Mouse (Mus musculus): ENCODE results near the gene Ptprt.

Gene Ptprt

DNA sequence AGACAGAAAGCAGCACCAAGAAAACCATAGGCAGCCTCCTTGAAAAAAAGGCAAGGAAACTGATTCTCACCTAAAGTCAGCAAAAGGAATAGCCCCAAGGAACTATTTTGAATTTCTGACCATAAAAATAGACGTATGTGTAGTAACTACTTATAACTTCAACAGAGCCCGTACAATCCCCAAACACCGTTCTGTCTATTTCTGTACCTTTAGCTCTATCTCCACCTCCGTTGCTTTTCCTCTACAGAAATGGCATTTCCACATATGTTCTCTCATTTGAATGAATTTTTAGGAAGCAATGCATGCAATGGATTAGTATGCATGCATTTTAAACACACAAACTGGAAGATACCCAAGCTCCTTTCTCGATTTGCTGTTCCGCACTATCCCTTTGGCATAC lies 715.5 kb downstream of the Ptprt start:
- DNase-seq (ENCODE audit: low read depth, low spot score): no peak

DNA sequence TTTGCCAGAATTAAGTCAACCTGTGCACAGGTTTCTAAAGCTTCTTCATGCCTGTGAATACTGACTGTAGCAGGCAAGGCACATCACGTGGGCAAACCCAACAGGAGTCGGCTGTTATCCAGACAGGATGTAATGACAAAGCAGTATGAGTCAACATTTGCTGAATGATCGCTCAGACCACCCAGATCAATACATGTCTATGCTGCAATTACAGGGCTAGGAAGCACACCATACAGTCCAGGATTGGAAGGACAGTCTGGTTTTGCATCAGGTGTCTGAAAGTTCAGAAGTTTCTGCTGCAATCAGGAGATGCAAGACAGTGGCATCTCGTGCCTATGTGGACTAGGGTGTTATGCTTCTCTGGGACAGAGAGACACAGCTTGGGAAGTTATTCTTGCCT lies 716.3 kb downstream of the Ptprt start:
- no peak for DNase-seq (ENCODE audit: low read depth, low spot score)

- no peak for DNase-seq (ENCODE audit: low read depth, low spot score)
These were observed 719.0 kb downstream of the Ptprt start for GRCm38 (mm10) chr2:161941991-161942390.

- no peak for DNase-seq (ENCODE audit: low read depth, low spot score)
These were observed 753.7 kb downstream of the Ptprt start for GRCm38 (mm10) chr2:161907214-161907613.

GRCm38 (mm10) chr2:161902196-161902595 lies 758.8 kb downstream of the Ptprt start:
- DNase-seq (ENCODE audit: low read depth, low spot score): no peak

- DNase-seq (ENCODE audit: low read depth, low spot score): no peak
These were observed 776.5 kb downstream of the Ptprt start for GRCm38 (mm10) chr2:161884446-161884845.

GRCm38 (mm10) chr2:161882580-161882979 lies 778.4 kb downstream of the Ptprt start:
- DNase-seq (ENCODE audit: low read depth, low spot score): no peak

GRCm38 (mm10) chr2:161880941-161881340 lies 780.0 kb downstream of the Ptprt start:
- DNase-seq (ENCODE audit: low read depth, low spot score): no peak

DNA sequence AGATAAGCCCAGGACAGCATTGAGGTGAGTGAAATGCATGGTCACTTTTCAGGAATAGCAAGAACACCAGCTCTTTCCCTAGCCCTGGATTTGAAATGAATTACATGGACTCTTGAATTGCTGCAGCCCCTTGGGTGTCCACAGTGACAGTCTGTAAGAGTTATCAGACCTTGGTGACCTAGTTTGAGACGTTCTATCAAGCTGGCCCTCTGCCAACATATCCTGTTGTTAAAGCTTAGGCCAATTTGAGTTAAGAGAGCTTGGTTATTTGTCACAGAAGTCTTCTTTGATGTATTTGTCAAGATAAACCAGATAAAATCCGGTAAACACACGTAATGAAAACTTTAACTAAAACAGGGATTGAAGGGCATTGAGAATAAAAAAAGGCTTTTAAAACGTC lies 795.7 kb downstream of the Ptprt start:
- no peak for DNase-seq (ENCODE audit: low read depth, low spot score)

- no peak for DNase-seq (ENCODE audit: low read depth, low spot score)
These were observed 802.1 kb downstream of the Ptprt start for GRCm38 (mm10) chr2:161858813-161859212.

- no peak for DNase-seq (ENCODE audit: low read depth, low spot score)
These were observed 802.6 kb downstream of the Ptprt start for GRCm38 (mm10) chr2:161858361-161858760.

- DNase-seq (ENCODE audit: low read depth, low spot score): no peak
These were observed 825.9 kb downstream of the Ptprt start for GRCm38 (mm10) chr2:161835001-161835400.

DNA sequence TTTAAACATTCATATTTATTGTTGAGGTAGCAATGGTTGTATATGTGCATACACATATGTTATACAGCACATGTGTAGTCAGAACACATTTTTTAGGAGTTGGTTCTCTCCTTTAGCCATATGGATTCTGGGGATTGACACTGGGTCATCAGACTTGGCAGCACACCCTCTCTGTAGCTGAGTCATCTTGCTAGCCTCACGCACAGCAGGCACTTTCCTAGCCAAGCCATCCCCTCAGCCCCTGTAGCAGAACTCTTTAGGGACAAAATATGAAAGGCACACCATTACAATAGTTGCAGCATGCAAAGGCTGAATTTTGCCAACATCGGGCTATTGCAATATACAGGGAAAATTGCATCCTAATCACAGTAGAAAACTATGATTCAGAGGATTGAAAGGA lies 827.1 kb downstream of the Ptprt start:
- no peak for DNase-seq (ENCODE audit: low read depth, low spot score)

DNA sequence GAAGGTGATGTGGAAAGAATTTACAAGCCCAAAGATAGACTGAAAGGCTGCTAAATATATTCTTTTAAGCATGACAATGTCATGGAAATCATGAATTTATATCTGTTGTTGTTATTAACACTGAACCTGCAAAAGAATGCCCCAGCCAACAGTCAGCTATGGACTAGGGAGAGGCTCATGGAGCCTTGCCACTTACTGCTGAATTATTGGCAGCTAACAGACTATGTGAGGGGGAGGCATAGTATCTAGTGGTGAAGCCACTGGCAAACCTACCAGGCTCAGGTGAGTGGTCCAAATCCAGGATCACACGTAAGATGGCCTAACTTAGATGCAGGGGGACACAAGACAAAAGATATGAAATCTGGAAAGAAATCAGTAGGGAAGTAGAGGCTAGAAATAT lies 847.6 kb downstream of the Ptprt start:
- no peak for DNase-seq (ENCODE audit: low read depth, low spot score)

GRCm38 (mm10) chr2:161808086-161808801 lies 852.7 kb downstream of the Ptprt start:
- DNase-seq (ENCODE audit: low read depth, low spot score): no peak

GRCm38 (mm10) chr2:161806287-161807007 lies 854.5 kb downstream of the Ptprt start:
- no peak for DNase-seq (ENCODE audit: low read depth, low spot score)

DNA sequence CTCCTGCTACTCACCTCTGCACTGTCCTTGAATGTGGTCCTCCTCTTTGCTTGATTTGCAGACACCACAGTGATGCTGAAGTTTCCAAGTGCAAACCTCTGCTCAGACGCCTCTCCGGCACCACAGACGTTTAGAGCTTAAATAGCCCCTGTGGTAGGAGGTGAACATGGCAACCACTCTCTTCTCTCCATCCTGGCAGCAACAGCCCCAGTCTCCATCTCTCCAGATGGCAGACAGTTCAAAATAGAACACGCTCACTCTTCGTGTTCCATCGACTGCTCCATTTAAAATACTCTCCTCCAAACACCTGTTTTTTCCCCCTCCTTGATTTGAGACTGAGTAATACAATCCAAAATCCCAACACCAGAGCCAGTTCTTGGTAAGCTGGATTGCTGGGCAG lies 861.0 kb downstream of the Ptprt start:
- no peak for DNase-seq (ENCODE audit: low read depth, low spot score)

DNA sequence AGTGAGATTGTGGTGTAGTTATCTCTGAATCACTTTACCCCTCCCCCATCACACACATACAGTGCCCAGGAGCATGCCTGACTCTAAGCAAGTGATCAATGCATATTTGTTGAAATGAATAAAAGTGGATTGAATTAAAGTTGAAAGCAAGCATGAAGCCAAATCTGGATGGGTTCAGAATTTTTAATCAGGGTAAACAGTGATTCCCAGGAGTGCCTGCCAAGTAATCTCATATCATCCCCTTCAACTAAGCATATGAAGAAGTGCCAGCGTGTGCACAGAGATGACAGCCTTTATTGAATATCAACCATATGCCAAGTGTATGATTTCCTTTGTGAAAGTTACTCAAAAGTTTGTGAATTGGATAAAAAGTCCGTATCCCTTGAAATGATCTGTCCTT lies 893.4 kb downstream of the Ptprt start:
- no peak for DNase-seq (ENCODE audit: low read depth, low spot score)

- no peak for DNase-seq (ENCODE audit: low read depth, low spot score)
These were observed 947.9 kb downstream of the Ptprt start for GRCm38 (mm10) chr2:161713024-161713423.

- no peak for DNase-seq (ENCODE audit: low read depth, low spot score)
These were observed 951.6 kb downstream of the Ptprt start for GRCm38 (mm10) chr2:161709316-161709715.

- DNase-seq (ENCODE audit: low read depth, low spot score): no peak
These were observed 954.5 kb downstream of the Ptprt start for GRCm38 (mm10) chr2:161706386-161706915.

DNA sequence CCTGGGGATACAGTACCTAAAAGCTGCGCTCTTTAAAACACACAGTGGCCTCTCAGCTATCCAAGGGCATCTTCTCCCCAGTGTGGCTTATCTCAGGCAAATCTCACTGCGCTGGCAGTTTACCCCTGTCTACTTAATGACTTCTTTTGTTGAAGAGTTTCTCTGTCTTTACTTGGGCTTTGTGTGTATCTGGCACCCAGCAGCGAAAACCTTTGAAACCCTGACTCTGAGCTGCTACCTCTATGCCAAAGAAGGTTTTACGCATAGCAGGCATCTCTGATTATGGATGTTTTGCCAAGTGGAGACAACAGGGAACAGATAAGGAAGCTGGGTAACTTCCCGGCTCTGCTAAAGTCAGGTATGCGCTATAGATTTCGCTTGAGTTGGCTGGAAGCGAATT lies 956.1 kb downstream of the Ptprt start:
- DNase-seq (ENCODE audit: low read depth, low spot score): no peak

- DNase-seq (ENCODE audit: low read depth, low spot score): no peak
These were observed 956.5 kb downstream of the Ptprt start for GRCm38 (mm10) chr2:161704410-161704809.
